Mouse (Mus musculus) left cerebral cortex, postnatal 36 days (tissue): ENCODE results near the gene Slc30a9. TPM values are rescaled to one million over a fixed set of nuclear protein-coding genes. Genes with fewer than 3 reads are reported as not detected.

Experiments used
- DNase-seq, 2 experiments: peaks; one replicate each; pipeline ENCODE4 v3.0.0; 2021 to 2022; ENCODE audit warnings: low spot score in 2 of 2, mixed read lengths in 1 of 2
- intact Hi-C: fragments of 180-260 bp; cut with DNase I; formaldehyde crosslinking; loops from one replicate; pipeline ENCODE4 v1.15.1; 2025
- total RNA-seq, 2 experiments: library from RNA; stranded (reverse); gene quantifications; 2 replicates each; pipeline ENCODE4 v1.2.3; 2021

Slc30a9 gene
- total RNA-seq = 100 to 1,000 TPM; 183 to 199 TPM

DNA sequence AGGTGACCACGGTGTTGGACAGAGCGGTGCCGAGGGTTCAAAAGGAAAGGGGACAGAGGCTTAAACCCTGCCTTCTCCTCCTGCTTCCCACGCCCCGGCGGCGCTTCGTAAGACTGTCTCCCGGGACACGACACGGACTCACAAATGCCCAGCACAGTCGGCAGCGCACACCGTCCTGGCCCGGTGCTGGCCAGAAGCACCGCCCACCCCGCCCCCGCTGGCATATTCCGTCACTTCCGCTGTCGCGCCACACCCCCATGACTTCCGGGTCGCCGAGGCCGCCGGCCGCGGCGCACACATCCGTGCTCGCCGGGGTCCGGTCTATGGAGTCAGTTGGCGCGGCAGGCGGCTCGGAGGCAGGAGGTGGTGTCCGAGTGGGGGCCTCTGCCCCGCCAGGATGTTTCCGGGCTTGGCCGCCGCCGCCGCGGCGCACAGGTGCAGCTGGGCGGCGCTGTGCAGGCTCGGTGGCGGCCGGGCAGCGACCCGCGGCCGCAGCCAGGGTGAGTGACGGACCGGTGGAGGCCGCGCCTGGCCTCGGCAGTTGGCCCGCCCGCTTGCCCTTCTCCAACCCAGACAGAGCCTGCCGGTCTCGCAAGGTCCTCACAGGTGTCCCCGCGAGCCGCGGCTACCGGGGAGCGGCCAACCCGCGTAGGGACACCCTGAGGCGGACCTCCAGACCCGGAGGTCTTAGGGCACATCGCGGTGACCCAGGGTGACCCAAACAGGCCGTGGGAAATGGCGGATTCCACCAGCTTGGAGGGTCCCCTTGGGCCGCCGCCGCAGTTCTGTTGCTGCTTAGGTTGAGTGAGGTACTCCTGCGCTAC is at the start of gene Slc30a9:
Slc30a9 (plus strand) TSS at position 258 of the 824 bp plus-strand sequence.
- intact Hi-C loops = loop anchor here (5.0 kb wide), 1 partner anchor 45 kb away; the partner anchor contains the start of gene Tmem33
- DNase-seq = peak; percentile 91 to 92

DNA sequence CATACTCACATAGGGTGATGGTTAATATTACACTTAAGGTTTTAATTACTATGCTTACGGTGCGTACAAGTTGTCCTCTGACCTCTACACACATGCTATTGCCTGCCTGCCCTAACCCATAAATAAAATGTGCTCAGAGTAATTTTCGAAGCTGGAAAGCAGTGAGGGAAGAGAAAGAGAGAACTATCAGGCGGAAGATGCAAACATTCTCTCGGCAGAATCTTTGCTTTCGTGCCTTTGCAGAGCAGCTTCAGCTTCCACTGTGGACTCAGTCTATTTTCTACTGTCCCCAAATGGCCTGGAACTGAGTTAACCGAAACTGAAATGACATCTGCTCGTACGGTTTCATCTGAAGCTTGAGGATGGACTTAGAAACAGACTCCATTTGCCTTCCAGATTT is 48.3 kb upstream of the Slc30a9 start:
- no peak for DNase-seq
- intact Hi-C loops = no loop called here

DNA sequence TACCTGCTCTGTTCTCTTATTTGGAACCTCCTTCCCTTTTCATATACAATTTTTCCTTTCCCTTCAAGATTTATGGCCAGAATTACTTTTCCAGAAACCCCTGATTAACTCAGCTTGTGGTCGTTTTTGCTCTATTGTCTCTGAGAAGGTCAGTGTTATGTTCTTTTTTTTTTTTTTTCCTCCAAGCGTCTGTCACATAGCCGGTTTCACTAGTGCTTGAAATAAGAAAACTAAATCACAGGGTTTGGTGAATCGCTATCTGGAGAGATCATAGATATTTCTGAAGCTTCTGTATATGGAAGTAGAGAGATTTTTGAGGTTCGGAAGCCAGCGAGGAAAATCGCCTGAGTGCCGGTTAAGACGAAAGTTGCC is 46.6 kb upstream of the Slc30a9 start:
- intact Hi-C loops = loop anchor here (5.0 kb wide), 1 partner anchor 47 kb away; the partner anchor contains the start of gene Slc30a9
- DNase-seq = no peak

DNA sequence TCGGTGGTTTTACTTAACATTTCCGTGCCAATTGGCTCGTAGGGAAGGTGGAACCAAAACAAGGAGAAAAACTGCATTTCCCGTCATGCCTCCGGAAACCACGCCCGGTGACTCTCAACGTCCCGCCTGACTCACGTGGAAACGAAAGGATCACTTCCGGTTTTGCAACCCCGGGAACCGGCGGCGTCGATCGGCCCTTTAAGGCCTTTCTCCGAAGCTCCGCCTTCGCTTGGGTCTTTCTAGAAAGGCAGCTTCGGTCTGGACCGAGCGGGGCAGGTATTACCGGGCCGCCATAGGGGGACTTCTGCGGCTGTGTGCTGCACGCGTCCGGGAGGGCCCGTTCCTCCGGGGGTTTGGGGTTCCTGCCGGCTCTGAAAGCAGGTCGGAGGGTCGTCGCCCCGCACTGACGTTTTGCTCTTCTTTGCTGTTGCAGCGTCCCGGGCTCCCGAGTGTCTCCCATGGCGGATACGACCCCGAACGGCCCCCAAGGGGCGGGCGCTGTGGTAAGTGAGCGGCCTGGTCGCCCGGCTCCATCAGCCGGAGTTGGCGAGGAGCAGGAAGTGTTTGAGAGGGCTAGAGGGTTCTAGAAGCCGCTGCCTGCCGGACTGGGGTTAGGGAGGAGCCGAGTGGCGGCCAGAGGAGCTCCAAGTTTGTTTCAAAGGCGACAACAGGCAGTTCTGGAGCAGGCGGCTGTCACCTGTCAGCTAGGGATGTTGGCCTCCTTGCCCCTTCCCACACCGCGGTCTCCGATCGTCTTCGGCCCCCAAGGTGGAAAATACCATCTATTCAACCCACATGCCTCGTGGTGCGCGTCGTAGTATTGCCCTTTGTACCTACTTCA is 46.0 kb upstream of the Slc30a9 start, which contains the start of gene Tmem33:
Tmem33 (plus strand) TSS at position 35 of the 841 bp plus-strand sequence.
- peak; percentile 92 for DNase-seq
- intact Hi-C loops = loop anchor here (5.0 kb wide), 1 partner anchor 47 kb away; the partner anchor contains the start of gene Slc30a9

DNA sequence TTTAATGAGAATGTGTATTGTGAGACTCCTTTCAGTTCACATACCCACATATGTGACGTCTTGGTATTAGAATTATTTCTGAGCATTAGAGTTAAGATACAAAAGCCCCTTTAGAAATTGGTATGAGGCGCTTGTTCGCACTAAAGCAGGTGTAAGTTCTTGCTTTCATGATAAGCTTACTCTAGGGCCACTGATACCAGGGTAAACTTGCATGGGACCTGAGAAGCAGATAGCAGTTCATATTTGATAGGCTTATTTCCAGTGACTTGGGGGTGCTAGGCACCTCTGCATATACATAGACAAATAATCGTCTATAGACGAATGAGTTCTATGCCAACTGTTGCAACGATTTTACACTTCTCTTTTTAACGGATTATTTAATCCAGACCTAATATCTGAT is 43.8 kb upstream of the Slc30a9 start:
- DNase-seq = no peak
- intact Hi-C loops = loop anchor here (5.0 kb wide), 1 partner anchor 44 kb away; the partner anchor contains the start of gene Slc30a9

DNA sequence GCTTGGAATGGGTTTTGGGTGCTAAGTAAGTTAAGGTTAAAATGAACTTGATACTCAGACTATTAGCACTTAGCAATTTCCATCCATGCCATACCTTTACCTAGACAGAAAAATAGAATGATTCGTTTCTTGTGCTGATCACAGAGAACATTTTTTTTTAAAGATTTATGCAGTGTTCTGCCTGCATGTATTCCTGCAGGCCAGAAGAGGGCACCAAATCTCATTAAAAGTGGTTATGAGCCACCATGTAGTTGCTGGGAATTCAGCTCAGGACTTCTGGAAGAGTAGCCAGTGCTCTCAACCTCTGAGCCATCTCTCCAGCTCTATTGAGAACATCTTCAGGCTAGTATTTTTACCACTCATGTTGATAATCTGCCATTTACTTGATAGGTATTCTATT is 40.6 kb upstream of the Slc30a9 start:
- intact Hi-C loops = no loop called here
- no peak for DNase-seq

DNA sequence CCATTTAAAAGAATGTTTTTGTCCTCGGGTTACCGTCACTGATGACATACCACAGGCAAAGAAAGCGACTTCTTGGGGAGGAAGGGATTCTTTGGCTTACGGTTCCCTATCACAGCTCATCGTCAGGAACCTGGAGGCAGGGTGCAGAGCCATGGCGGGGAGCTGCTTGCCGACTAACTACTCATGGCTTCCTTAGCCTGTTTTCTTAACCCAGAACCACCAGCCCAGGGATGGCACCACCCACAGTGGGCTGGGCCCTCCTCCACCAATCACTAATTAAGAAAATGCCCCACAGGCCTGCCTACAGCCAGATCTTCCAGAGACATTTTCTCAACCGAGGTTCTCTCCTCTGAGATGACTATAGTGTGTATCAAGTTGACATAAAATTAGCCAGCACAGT is 37.4 kb upstream of the Slc30a9 start:
- intact Hi-C loops = no loop called here
- no peak for DNase-seq

DNA sequence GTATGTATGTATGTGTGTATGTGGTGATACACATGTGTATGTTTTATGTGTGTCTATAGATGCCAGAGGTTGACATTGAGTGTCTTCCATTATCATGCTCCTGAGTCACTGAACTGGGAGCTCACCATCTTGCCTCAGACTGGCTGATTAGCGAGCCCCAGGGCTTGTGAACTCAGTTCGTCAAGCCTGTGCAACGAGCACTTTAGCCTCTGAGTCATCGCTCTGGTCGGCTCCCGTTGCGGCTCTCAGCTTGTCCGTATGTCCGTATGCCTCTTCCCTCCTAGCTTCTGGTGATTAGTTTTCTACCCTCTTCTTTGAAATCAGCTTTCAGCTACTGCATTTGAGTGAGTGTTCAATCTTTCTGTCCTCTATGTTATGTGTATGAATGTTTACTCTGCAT is 27.3 kb upstream of the Slc30a9 start:
- intact Hi-C loops = no loop called here
- DNase-seq = no peak

DNA sequence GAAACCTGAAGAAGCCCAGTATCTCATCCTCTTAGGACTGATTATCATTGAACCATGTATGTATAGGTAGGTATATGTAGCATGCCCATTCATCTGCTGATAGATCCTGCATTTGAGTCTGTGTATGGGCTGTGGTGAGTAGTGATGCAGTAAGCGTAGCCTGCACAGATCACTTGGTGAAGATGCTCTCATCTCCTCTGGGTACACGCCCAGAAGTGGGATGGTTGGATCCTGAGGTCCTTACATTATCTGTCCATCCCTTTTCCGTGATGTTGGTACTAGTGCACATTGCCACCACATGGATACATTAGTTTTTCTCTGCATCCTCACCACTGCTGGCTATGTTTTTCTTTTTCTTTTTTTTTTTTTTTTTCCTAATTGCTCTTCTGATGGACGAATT is 26.9 kb upstream of the Slc30a9 start:
- intact Hi-C loops = no loop called here

DNA sequence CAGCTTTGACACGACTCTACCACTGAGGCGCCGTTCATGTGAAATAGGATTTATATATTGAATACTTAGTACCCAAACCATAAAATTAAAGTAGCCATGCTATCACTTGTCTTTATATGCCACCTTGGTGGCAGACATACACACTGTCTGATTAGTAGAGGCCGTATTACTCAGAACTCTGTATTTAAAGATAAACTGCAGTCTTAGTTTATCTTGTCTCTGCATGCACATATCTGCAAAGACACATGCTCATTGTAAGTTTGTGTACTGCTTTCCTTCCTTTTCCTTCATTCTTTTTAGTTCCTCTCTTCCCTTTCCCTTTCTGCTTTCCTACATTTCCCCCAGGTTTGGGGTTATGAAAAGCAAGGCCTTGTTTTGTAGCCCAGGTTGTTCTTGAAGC is 26.4 kb upstream of the Slc30a9 start:
- intact Hi-C loops = no loop called here
- DNase-seq = no peak

More for the DNA sequence above, 26.9 kb upstream of the Slc30a9 start:
- DNase-seq = no peak

DNA sequence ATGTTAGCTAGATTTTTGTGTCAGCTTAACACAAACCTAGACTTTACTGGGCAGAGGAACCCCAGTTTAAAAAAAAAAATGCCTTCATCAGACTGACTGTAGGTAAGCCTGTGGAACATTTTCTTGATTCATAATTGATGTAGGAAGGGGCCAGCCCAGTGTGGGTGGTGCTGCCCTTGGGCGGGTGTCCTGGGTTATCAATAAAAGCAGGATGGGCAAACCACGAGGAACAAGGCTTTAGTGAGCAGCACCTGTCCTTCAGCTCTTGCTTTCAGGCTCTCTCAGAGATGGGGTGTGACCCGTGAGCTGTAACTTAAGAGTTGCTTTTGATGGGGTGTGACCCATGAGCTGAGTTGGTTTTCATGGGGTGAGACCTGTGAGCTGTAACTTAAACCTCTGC is 11.7 kb upstream of the Slc30a9 start:
- intact Hi-C loops = no loop called here
- DNase-seq = no peak

DNA sequence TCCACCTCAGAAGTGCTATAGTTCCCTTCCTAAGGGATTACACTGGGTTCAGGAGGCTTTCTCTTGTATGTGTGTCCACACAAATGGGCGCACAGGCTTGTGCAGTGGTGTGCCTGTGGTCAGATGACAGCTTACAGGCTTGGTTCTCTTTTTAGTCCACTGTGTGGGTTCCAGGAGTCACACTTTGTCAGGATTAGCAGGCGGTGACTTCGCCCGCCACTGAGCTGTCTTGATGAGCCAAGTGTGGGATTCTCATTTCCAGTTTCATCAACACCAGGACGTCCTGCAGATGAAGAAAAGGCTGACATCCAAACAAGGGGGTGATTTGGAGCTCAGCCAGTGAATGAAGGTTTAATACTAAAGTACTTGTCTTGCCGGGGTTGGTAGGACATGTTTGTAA is 11.1 kb upstream of the Slc30a9 start:
- peak in 1 of 2 experiments; percentile 15 for DNase-seq

DNA sequence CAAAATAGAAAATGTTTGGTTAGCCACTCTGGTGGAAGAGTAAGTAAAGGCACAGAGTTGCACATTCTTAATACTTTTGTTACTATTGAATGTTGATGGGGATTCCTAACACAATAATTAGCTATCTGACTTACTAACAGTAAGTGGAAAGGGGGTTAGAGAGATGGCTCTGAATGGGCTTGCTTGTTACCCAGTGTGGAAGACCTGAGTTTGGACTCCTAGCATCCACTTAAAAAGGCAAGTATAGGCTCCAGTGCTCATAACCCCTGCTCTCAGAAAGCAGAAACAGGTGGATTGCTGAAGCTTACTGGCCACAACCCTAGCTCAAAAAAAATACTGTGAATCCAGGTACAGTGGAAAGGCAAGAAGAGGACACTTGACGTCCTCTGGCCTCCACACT is 10.6 kb upstream of the Slc30a9 start:
- DNase-seq = no peak
- intact Hi-C loops = no loop called here

More for the DNA sequence above, 11.1 kb upstream of the Slc30a9 start:
- intact Hi-C loops = no loop called here

DNA sequence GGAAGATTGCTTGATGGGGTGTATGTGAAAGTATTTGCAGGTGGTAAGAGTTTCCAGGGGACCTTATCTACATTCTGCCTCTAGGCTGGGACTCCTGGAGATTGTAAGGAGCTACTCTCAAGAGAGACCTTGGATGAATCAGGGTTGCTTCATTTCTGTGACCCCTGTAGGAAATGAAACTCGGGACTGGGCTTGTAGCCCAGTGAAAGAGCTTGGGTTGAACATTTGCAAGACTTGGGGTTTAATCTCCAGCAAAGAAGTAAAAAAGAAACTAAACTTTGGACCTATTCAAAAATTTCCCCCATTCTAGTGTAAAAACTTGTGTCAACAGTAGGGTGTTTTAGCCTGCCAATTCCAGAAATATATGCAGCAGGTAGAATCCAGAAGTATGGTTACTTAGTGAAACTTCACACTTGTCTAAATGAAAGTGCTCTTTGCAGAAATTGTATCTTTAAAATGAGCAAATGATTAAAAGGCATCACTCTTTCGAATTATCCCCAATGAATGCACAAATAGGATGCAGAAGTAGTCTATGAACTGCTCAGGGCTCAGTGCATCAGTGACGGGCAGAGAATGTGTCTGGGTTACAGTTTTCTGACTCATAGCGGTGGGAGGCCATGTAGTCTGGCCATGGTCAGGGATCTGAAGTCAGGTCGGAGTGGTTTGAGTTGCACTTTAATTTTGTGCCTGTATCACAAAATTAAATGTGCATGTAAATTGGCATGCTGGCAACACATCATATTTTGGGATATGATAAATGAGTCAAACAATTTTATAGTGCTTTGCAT is 9.5 kb upstream of the Slc30a9 start:
- no peak for DNase-seq
- intact Hi-C loops = no loop called here

DNA sequence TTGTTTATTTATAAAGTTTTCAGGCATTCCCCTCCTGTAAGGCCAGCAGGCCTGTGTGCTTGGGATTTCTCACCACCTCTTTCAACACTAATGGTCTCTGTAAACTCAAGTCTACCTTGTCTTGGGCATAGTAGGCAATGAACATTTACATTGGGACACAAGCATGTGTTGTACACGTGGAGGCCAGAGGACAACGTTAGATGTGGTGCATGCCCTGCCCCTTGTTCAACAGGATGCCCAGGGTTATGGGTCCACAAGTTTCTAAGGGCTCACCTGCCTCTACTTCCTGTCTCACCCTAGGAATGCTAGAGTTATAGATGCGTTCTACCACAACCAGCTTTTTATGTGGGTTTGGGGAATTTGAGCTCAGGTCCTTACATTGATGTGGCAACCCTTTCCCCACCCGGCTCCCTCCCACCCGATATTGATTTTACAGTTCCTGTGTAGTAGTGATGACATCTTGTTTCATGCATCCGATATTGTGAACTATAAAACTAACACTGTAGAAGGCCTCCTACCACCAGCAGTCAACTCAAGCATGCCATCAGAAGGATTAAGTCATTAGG is 6.8 kb upstream of the Slc30a9 start:
- intact Hi-C loops = no loop called here
- DNase-seq = no peak

DNA sequence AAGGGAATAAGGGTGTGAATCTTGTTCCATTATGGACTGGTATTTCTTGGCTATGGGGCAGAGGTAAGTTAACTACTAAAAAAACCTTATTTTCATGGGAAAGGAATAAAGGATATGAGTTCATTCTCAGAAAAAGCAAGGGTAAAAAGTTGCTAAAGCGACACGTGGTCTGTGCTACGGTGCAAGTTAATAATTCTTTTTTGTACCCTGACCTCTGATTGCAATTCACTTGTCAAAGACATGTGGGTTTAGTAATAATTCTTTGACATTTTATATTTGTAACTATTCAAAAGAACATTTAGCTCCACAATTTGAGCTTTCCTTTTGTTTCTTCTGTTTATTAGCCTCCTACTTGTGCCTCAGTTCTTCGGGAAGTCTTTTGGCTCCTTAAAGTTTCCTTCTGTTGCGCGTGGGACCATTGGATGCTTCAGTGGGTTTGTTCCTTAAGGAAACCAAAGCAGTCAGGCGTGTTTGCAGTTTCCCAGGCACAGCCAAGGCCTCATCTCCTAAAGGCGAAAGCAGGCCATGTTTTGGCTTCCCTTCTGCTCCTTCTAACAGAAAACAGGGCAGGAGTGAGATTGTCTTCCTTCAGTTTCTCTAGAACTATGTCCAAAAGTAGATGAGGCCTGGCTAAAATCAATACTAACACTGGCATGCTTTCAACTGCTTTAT is 5.7 kb upstream of the Slc30a9 start:
- intact Hi-C loops = no loop called here
- DNase-seq = no peak

DNA sequence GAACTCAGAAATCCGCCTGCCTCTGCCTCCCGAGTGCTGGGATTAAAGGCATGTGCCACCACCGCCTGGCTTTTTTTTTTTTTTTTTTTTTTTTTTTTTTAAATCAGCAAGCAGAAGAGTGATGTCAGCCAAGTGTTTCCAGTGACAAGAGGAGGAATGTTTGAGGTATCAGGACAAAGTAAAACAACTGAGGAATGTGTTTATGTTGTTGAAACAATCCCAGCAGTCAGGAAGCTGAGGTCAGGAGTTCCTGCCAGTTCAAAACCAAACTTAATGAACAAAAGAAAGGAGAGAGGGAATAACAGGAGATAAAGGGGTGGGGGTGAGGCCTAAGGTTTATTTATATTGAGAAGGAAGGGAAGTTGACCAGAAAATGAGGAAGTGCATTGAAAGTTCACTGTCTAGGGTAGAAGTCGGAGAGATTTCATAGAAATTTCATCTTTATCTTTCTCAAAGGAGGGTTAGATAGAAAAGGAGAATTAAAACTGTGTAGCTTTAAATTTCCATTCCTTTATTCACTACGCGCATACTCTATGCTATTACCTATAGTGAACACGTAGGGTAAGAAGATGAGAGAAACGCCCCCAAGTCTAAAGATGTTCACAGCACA is 4.9 kb upstream of the Slc30a9 start:
- intact Hi-C loops = no loop called here
- no peak for DNase-seq

DNA sequence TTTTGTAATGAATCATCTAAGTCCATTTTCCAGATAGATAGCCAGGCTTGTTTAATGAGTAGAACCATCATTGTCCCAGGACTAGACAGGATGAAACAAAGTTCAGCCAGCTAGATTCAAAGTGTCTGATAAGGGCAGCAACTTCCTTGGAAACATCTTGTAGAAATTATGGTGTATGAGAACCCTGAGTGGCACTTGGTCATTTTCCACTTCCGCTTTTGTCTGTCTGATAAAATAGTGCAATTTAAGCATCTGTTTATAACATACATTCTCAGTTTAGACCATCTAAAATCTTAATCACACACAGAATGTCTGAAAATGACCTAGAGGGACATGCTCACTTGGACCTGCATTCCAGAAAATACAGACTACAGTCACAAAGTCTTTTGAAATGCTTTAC is 2.9 kb upstream of the Slc30a9 start:
- intact Hi-C loops = no loop called here
- DNase-seq = no peak
